Mouse (Mus musculus) left cerebral cortex, adult 8-10 months (tissue): ENCODE measurements around the gene Prl8a2. TPM values are rescaled to one million over a fixed set of nuclear protein-coding genes. Genes with fewer than 3 reads are reported as not detected.

Experiments used
- DNase-seq, 2 experiments: peaks; one replicate each; pipeline ENCODE4 v3.0.0; 2022; ENCODE audit warnings: low spot score in 2 of 2
- total RNA-seq, 4 experiments: library from RNA; stranded (reverse); gene quantifications; 2 replicates each; pipeline ENCODE4 v1.2.4; 2022

The Prl8a2 gene
- total RNA-seq: not detected

DNA sequence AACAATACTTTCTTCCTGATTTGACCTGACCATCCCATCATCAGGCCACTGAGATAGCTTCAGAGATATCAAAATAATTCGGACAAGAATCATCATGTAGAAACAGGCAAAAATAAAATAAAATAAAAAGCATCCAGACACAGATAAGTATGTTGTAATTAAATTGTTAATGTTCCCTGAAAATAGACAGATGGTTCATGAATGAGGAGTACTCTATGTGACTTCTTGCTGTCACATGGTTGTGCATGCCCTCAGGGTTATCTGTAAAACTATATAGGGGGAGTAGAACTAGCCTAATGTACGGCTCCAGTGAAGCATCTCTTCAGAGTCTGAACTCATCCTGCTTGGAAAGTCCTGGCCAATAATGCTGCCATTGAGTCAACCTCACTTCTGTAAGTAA lies at the start of gene Prl8a2:
Prl8a2 (plus strand) TSS at position 301 of the 400 bp plus-strand sequence.
- no peak for DNase-seq

GRCm38 (mm10) chr13:27312334-27313225 lies 32.9 kb upstream of the Prl8a2 start, which contains the start of gene Prl6a1:
Gene Prl6a1 (plus strand): TSS chr13:27312627.
- DNase-seq: no peak

DNA sequence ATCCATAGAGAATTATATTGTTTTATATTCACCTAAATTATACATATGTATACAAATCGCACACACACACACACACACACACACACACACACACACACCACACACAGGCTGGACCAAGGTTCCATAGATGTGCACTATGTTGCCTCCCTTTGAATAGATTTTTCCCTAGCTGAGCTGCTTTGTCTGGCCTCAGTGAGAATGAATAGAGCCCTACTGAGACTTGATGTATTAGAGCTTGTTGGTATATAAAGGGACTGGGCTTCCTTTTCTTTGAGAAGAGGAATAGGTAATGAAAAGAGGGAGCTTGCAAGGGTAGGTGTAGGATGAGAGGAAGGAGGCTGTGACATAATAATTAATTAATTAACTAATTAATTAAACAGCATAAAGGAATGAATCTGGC lies 10.5 kb upstream of the Prl8a2 start:
- DNase-seq: no peak

GRCm38 (mm10) chr13:27342733-27343275 lies 2.7 kb upstream of the Prl8a2 start:
- no peak for DNase-seq

DNA sequence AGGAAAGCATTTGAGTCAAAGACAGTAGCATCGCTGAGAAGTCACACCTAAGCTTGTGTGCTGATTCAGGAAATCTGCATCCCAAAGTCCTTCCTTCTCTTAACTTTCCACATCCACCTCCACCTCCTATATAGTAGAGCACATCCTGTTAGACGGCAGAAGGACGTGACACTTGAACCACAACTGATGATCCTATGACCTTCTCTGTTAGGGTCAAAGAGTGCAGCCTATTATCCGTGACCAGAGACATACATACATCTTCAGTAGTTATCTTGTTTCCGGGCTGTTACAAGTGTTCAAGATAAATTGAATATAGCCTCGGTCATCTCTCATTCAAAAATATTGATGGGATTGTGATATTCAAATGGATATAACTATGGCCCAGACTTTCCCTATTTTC lies 45.3 kb downstream of the Prl8a2 start, which contains the start of gene Prl2b1:
Prl2b1 (minus strand) TSS at position 101 of the 400 bp plus-strand sequence.
- no peak for DNase-seq

GRCm38 (mm10) chr13:27399061-27399724 lies 53.7 kb downstream of the Prl8a2 start:
- no peak for DNase-seq

Other genes with a start within 250 kb of the Prl8a2 start
- gene Prl3d2, start 224.0 kb upstream of the Prl8a2 start, total RNA-seq: not detected
- gene Prl3d3, start 188.9 kb upstream of the Prl8a2 start, total RNA-seq: not detected
- not detected for gene Prl3c1, start 149.0 kb upstream of the Prl8a2 start, total RNA-seq
- gene Prl3b1, start 103.8 kb upstream of the Prl8a2 start, total RNA-seq: not detected
- gene Prl3a1, start 86.2 kb upstream of the Prl8a2 start, total RNA-seq: not detected
- not detected for gene Prl6a1, start 33.0 kb upstream of the Prl8a2 start, total RNA-seq
- not detected for gene Prl2b1, start 45.2 kb downstream of the Prl8a2 start, total RNA-seq
- gene Prl8a6, start 93.0 kb downstream of the Prl8a2 start, total RNA-seq: not detected
- gene Prl8a8, start 167.5 kb downstream of the Prl8a2 start, total RNA-seq: not detected
- not detected for gene Prl8a9, start 218.9 kb downstream of the Prl8a2 start, total RNA-seq
- not detected for gene Prl8a1, start 236.5 kb downstream of the Prl8a2 start, total RNA-seq